Comparison of ENCODE assay signal across 8 mouse cellular contexts in genomic region chr4:141767353-141768036, GRCm38 (mm10). TPM values are rescaled to one million over a fixed set of nuclear protein-coding genes. Genes with fewer than 3 reads are reported as not detected.
DNase-seq lines count a peak whose midpoint lies in the region; ATAC-seq and TF ChIP-seq lines count a peak whose summit lies in the region.

No protein-coding gene starts in this region.

- H3K27me3 ChIP-seq in hindbrain, embryonic 13.5 days = no peaks in the 10 kb centered on the region
- H3K27me3 ChIP-seq in hindbrain, embryonic 11.5 days (ENCODE audit: control insufficient read depth, insufficient read depth, low read length) = no peaks in the 10 kb centered on the region
- no peaks in the 10 kb centered on the region for H3K27me3 ChIP-seq in kidney, postnatal 0 days (ENCODE audit: insufficient read depth, low read length)

- H3K4me2 ChIP-seq in hindbrain, embryonic 13.5 days = no peak overlapping the region
- H3K4me2 ChIP-seq in hindbrain, embryonic 11.5 days (replicated peaks; ENCODE audit: low read depth, low read length) = no peak overlapping the region; the same call in 1 of the 2 replicates
- H3K4me2 ChIP-seq in kidney, postnatal 0 days (ENCODE audit: low read length) = no peak overlapping the region

- ATAC-seq in hindbrain, embryonic 13.5 days (ENCODE audit: low FRiP score) = no peak
- ATAC-seq in hindbrain, embryonic 11.5 days (ENCODE audit: low FRiP score) = no peak
- ATAC-seq in kidney, postnatal 0 days (replicated peaks; ENCODE audit: low FRiP score, low read depth) = no peak

- no peak for DNase-seq in hindbrain, embryonic 11.5 days (ENCODE audit: low spot score)
- peak; percentile 60 for DNase-seq in NIH3T3 (ENCODE audit: low read depth)
- peak; percentile 43 for DNase-seq in fat pad, adult 2 months (ENCODE audit: extremely low read depth, low read depth, low spot score)
- DNase-seq in kidney, postnatal 0 days (ENCODE audit: low spot score) = peak; percentile 35
- DNase-seq in thymus, postnatal 25 days = no peak
- DNase-seq in adrenal gland, postnatal 10 days = no peak

- H3K27ac ChIP-seq in hindbrain, embryonic 13.5 days = peak overlapping the region; percentile 85
- H3K27ac ChIP-seq in hindbrain, embryonic 11.5 days (ENCODE audit: low read depth, low read length) = no peak overlapping the region
- peak overlapping the region; percentile 65 for H3K27ac ChIP-seq in kidney, postnatal 0 days
- H3K27ac ChIP-seq in macrophage = peak overlapping the region; percentile 54

- peaks cover 96% of the 10 kb centered on the region for H3K36me3 ChIP-seq in hindbrain, embryonic 13.5 days
- peaks cover 2% of the 10 kb centered on the region; the same call in 1 of the 2 replicates for H3K36me3 ChIP-seq in hindbrain, embryonic 11.5 days (ENCODE audit: control insufficient read depth, insufficient read depth, low read length)
- H3K36me3 ChIP-seq in kidney, postnatal 0 days (ENCODE audit: insufficient read depth, low read length) = peaks cover 50% of the 10 kb centered on the region
- peaks cover 58% of the 10 kb centered on the region for H3K36me3 ChIP-seq in macrophage (ENCODE audit: inconsistent target)

- H3K9ac ChIP-seq in hindbrain, embryonic 13.5 days = peak overlapping the region; percentile 25; the same call in 1 of the 2 replicates
- no peak overlapping the region for H3K9ac ChIP-seq in hindbrain, embryonic 11.5 days (ENCODE audit: low read depth, low read length)
- H3K9ac ChIP-seq in kidney, postnatal 0 days (ENCODE audit: low read depth, low read length) = no peak overlapping the region

- peaks cover 24% of the 10 kb centered on the region for H3K4me1 ChIP-seq in hindbrain, embryonic 13.5 days (replicated peaks)
- no peaks in the 10 kb centered on the region for H3K4me1 ChIP-seq in hindbrain, embryonic 11.5 days (replicated peaks; ENCODE audit: control insufficient read depth, insufficient read depth, low read length)
- peaks cover 7% of the 10 kb centered on the region; the same call in 1 of the 2 replicates for H3K4me1 ChIP-seq in kidney, postnatal 0 days (replicated peaks; ENCODE audit: insufficient read depth, low read length)

- TF ChIP-seq CTCF in kidney, postnatal 0 days (IDR thresholded peaks at IDR 0.05; ENCODE audit: low read depth) = no peak

- H3K4me3 ChIP-seq in hindbrain, embryonic 13.5 days = no peak overlapping the region
- H3K4me3 ChIP-seq in hindbrain, embryonic 11.5 days (ENCODE audit: low read depth, low read length) = no peak overlapping the region
- H3K4me3 ChIP-seq in kidney, postnatal 0 days (replicated peaks; ENCODE audit: low read depth, low read length) = no peak overlapping the region
- H3K4me3 ChIP-seq in macrophage (ENCODE audit: inconsistent target) = no peak overlapping the region

- H3K9me3 ChIP-seq in hindbrain, embryonic 13.5 days = no peaks in the 10 kb centered on the region
- no peaks in the 10 kb centered on the region for H3K9me3 ChIP-seq in hindbrain, embryonic 11.5 days (ENCODE audit: control insufficient read depth, low read length)
- H3K9me3 ChIP-seq in kidney, postnatal 0 days (replicated peaks; ENCODE audit: low read length) = no peaks in the 10 kb centered on the region

- WGBS in hindbrain, embryonic 13.5 days = 78% methylated on average over 19 of the region's 19 CpGs
- WGBS in hindbrain, embryonic 11.5 days = 67% methylated on average over 19 of the region's 19 CpGs
- 61% methylated on average over 19 of the region's 19 CpGs for WGBS in kidney, postnatal 0 days
- WGBS in macrophage (ENCODE audit: missing documents) = 98% methylated on average over 16 of the region's 19 CpGs

- H3K79me2 ChIP-seq in macrophage (ENCODE audit: inconsistent target) = no peaks in the 10 kb centered on the region

RNA-seq across cellular contexts. Expression of gene Agmat, which starts 21.0 kb away (rescaled TPM):
- not detected in 2 replicates for polyA plus RNA-seq in hindbrain, embryonic 13.5 days (2015; fragmentation: Nextera tagmentation; extraction: Ambion mirVana)
- polyA plus RNA-seq in hindbrain, embryonic 11.5 days (2014; fragmentation: Nextera tagmentation; extraction: Ambion mirVana) = 0.14 TPM in 1 of 2 replicates, not detected in the other
- 1.4 and 1.8 TPM in 2 replicates for polyA plus RNA-seq in kidney, postnatal 0 days (2015; fragmentation: Nextera tagmentation; extraction: Ambion mirVana)
- total RNA-seq in macrophage (2018; cell fraction: chromatin; rRNA removed) = not detected
- total RNA-seq in macrophage (2018; cell fraction: cytosol; rRNA removed) = not detected
- total RNA-seq in macrophage (2018; cell fraction: nucleus; rRNA removed) = not detected
- not detected in 3 replicates for polyA plus RNA-seq in macrophage (2018)
- total RNA-seq in adrenal gland, postnatal 10 days (2021) = 10 to 100 TPM; 15.6 to 34.4 TPM

RNA-seq across cellular contexts. Expression of gene Dnajc16, which starts 23.2 kb away (rescaled TPM):
- 6.5 and 6.6 TPM in 2 replicates for polyA plus RNA-seq in hindbrain, embryonic 13.5 days (2015; fragmentation: Nextera tagmentation; extraction: Ambion mirVana)
- polyA plus RNA-seq in hindbrain, embryonic 11.5 days (2014; fragmentation: Nextera tagmentation; extraction: Ambion mirVana) = 4.9 and 5.4 TPM in 2 replicates
- polyA plus RNA-seq in kidney, postnatal 0 days (2015; fragmentation: Nextera tagmentation; extraction: Ambion mirVana) = 4.8 and 5.2 TPM in 2 replicates
- total RNA-seq in macrophage (2018; cell fraction: chromatin; rRNA removed) = 10 to 100 TPM in 20 of 26 experiments, 1 to 10 TPM in 6; 3.4 to 32.5 (median 18.0) TPM
- 10 to 100 TPM in 24 of 26 experiments, 1 to 10 TPM in 2; 7.6 to 19.4 (median 15.1) TPM for total RNA-seq in macrophage (2018; cell fraction: cytosol; rRNA removed)
- total RNA-seq in macrophage (2018; cell fraction: nucleus; rRNA removed) = 10 to 100 TPM in 25 of 26 experiments, 1 to 10 TPM in 1; 9.6 to 34.9 (median 24.6) TPM
- polyA plus RNA-seq in macrophage (2018) = 10.2 to 13.9 TPM (median 12.2 TPM) in 3 replicates
- total RNA-seq in adrenal gland, postnatal 10 days (2021) = 10 to 100 TPM; 16.1 to 16.8 TPM

RNA-seq across cellular contexts. Expression of gene Casp9, which starts 25.9 kb away (rescaled TPM):
- 20.2 and 21.6 TPM in 2 replicates for polyA plus RNA-seq in hindbrain, embryonic 13.5 days (2015; fragmentation: Nextera tagmentation; extraction: Ambion mirVana)
- polyA plus RNA-seq in hindbrain, embryonic 11.5 days (2014; fragmentation: Nextera tagmentation; extraction: Ambion mirVana) = 17.3 and 17.6 TPM in 2 replicates
- 20.0 and 23.0 TPM in 2 replicates for polyA plus RNA-seq in kidney, postnatal 0 days (2015; fragmentation: Nextera tagmentation; extraction: Ambion mirVana)
- total RNA-seq in macrophage (2018; cell fraction: chromatin; rRNA removed) = 10 to 100 TPM in 17 of 26 experiments, 1 to 10 TPM in 9; 4.6 to 51.4 (median 18.5) TPM
- total RNA-seq in macrophage (2018; cell fraction: cytosol; rRNA removed) = 10 to 100 TPM; 13.7 to 45.3 (median 35.2) TPM
- 10 to 100 TPM; 10.6 to 49.3 (median 25.2) TPM for total RNA-seq in macrophage (2018; cell fraction: nucleus; rRNA removed)
- polyA plus RNA-seq in macrophage (2018) = 16.4 to 31.0 TPM (median 27.3 TPM) in 3 replicates
- total RNA-seq in adrenal gland, postnatal 10 days (2021) = 10 to 100 TPM; 14.4 to 22.5 TPM

RNA-seq across cellular contexts. Expression of gene Ddi2, which starts 44.3 kb away (rescaled TPM):
- 14.9 and 16.0 TPM in 2 replicates for polyA plus RNA-seq in hindbrain, embryonic 13.5 days (2015; fragmentation: Nextera tagmentation; extraction: Ambion mirVana)
- polyA plus RNA-seq in hindbrain, embryonic 11.5 days (2014; fragmentation: Nextera tagmentation; extraction: Ambion mirVana) = 15.0 and 18.9 TPM in 2 replicates
- polyA plus RNA-seq in kidney, postnatal 0 days (2015; fragmentation: Nextera tagmentation; extraction: Ambion mirVana) = 16.4 and 16.8 TPM in 2 replicates
- total RNA-seq in macrophage (2018; cell fraction: chromatin; rRNA removed) = 100 to 1,000 TPM in 3 of 26 experiments, 10 to 100 TPM in 22, 1 to 10 TPM in 1; 9.4 to 105 (median 37.6) TPM
- 10 to 100 TPM; 17.7 to 56.8 (median 37.1) TPM for total RNA-seq in macrophage (2018; cell fraction: cytosol; rRNA removed)
- 10 to 100 TPM; 15.4 to 88.8 (median 34.8) TPM for total RNA-seq in macrophage (2018; cell fraction: nucleus; rRNA removed)
- polyA plus RNA-seq in macrophage (2018) = 32.2 to 37.7 TPM (median 33.4 TPM) in 3 replicates
- 10 to 100 TPM; 48.6 to 59.9 TPM for total RNA-seq in adrenal gland, postnatal 10 days (2021)

RNA-seq across cellular contexts. Expression of gene Cela2a, which starts 58.5 kb away (rescaled TPM):
- polyA plus RNA-seq in hindbrain, embryonic 13.5 days (2015; fragmentation: Nextera tagmentation; extraction: Ambion mirVana) = not detected in 2 replicates
- not detected in 2 replicates for polyA plus RNA-seq in hindbrain, embryonic 11.5 days (2014; fragmentation: Nextera tagmentation; extraction: Ambion mirVana)
- 0.18 TPM in 1 of 2 replicates, not detected in the other for polyA plus RNA-seq in kidney, postnatal 0 days (2015; fragmentation: Nextera tagmentation; extraction: Ambion mirVana)
- total RNA-seq in macrophage (2018; cell fraction: chromatin; rRNA removed) = not detected
- not detected for total RNA-seq in macrophage (2018; cell fraction: cytosol; rRNA removed)
- total RNA-seq in macrophage (2018; cell fraction: nucleus; rRNA removed) = not detected
- polyA plus RNA-seq in macrophage (2018) = not detected in 3 replicates
- not detected for total RNA-seq in adrenal gland, postnatal 10 days (2021)

Comparison
In these comparisons a context has a peak if more than half of its experiments do, and no peak if none do; other contexts are left out.
1. DNase-seq: peak in NIH3T3 (single experiment), fat pad, adult 2 months (single experiment) and kidney, postnatal 0 days (single experiment); none in hindbrain, embryonic 11.5 days (single experiment), thymus, postnatal 25 days (single experiment) and adrenal gland, postnatal 10 days (single experiment).